Mouse (Mus musculus): ENCODE measurements around the gene Shc1. TPM values are rescaled to one million over a fixed set of nuclear protein-coding genes. Genes with fewer than 3 reads are reported as not detected.

Gene Shc1
- polyA plus RNA-seq, 1 experiment from 2014 or later, result 108 TPM

DNA sequence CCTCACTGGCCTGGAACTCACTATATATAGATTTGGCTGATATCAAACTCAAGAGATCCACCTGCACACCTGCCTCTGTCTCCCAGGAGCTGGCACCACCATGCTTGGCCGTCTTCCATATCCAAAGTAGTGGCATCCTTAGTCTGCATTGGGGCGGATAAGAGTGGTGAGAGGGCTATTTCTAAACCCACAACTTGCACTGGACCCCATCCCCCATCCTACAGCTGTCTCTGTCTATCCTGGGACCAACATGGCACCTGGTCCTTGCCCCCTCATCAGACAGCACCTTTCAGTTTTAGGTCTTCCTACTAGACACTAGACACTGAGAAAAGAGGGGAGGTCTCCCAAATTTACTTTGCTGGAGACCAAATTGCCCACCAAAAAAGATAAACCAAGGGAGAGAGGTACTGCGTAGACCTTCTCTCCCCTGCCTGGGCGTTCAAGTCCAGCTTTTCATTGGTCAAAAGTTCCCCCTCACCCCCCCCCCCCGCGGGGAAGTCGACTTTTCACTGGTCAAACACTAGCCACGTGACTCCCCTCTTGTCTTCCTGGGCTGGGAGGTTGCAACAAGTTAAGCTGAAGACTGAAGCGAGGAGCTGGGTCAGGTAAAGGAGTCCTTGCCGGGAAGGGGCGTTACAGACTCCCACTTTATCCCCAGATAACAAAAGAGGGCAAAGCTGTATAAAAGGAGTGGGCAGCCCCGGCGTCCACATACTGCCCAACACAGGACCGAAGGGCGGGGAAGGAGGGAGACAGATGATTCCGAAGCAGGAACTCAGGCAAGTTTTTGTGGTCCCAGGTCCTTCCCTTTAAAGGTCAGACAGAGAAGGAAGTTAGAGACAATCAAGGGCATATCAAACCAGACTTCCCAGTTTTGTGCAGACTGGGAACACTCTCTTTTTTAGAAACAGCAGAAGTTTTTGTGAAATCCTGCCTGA lies 18.2 kb downstream of the Shc1 start, which contains the start of gene Pbxip1:
TSS of gene Pbxip1 (plus strand) at position 531 of the 938 bp plus-strand sequence.
- peak within 1 kb of the TSS; percentile 73 for H3K27ac ChIP-seq
- peaks cover 47% of the 10 kb centered on the region for H3K36me3 ChIP-seq
- WGBS, result 6% methylated on average over 16 of the region's 16 CpGs
- peak; percentile 85 for ATAC-seq (ENCODE audit: low FRiP score, low read depth)
- peak within 1 kb of the TSS; percentile 58 for H3K4me3 ChIP-seq
- no peaks in the 10 kb centered on the region for H3K9me3 ChIP-seq
- H3K9ac ChIP-seq, result peak within 1 kb of the TSS; percentile 72
- H3K4me2 ChIP-seq (replicated peaks), result peak within 1 kb of the TSS; percentile 73
- H3K4me1 ChIP-seq, result peaks cover 42% of the 10 kb centered on the region
- H3K27me3 ChIP-seq, result no peaks in the 10 kb centered on the region

DNA sequence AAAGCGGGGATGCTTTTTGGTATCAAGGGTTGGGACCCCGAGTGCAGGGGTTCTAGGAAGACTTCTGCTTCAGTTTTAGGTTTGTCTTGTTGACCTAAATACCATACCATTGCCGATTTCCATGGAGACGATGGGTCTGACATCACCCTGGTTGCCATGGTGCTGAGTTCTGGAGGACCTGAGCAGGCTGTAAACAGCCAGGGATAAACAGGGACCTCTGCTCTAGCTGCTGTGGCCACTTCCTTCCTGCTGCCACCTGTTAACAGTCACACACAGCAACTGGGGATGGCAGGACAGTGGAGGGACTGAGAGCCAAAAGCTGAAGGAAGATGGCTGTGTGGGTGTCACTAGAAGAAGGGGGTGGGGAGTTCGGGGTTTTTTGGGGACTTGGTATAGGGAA lies 19.0 kb downstream of the Shc1 start:
- no peaks in the 10 kb centered on the region for H3K9me3 ChIP-seq
- ATAC-seq (ENCODE audit: low FRiP score, low read depth), result no peak; the same call in 1 of the 2 replicates

DNA sequence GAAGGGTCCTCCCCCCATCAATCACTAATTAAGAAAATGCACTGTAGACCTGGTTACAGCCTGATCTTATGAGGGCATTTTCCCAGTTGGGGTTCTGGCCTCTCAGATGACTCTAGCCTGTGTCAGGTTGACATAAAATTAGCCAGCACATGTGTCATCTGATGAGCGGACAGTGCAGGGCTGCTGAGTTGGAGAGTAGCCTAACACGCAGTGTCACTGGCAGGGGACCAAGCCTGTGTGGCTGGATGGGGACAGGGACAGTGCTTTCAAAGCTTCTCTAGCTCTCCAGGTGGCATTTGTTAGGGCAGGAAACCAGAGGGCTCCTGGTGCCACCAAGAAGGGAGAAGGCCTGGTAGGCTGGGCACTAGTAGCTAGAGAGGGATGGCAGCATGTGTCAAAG lies 22.4 kb downstream of the Shc1 start:
- no peak overlapping the region for H3K27ac ChIP-seq
- H3K4me1 ChIP-seq, result peaks cover 21% of the 10 kb centered on the region
- ATAC-seq (ENCODE audit: low FRiP score, low read depth), result no peak
- H3K9ac ChIP-seq, result no peak overlapping the region
- H3K4me3 ChIP-seq, result no peak overlapping the region
- H3K4me2 ChIP-seq (replicated peaks), result no peak overlapping the region
- WGBS, result 91% methylated on average over 2 of the region's 2 CpGs
- no peaks in the 10 kb centered on the region for H3K9me3 ChIP-seq
- peaks cover 43% of the 10 kb centered on the region for H3K36me3 ChIP-seq
- no peaks in the 10 kb centered on the region for H3K27me3 ChIP-seq

More for the DNA sequence above, 19.0 kb downstream of the Shc1 start:
- Histone ChIP-seq H3K4me1 (peaks cover 34% of the 10 kb centered on the region), H3K27ac (peak overlapping the region; percentile 73), H3K36me3 (peaks cover 44% of the 10 kb centered on the region), H3K9ac (peak overlapping the region; percentile 72), H3K27me3 (no peaks in the 10 kb centered on the region), H3K4me3 (peak overlapping the region; percentile 58), H3K4me2 (replicated peaks) (peak overlapping the region; percentile 73)
- 32% methylated on average over 5 of the region's 5 CpGs for WGBS

DNA sequence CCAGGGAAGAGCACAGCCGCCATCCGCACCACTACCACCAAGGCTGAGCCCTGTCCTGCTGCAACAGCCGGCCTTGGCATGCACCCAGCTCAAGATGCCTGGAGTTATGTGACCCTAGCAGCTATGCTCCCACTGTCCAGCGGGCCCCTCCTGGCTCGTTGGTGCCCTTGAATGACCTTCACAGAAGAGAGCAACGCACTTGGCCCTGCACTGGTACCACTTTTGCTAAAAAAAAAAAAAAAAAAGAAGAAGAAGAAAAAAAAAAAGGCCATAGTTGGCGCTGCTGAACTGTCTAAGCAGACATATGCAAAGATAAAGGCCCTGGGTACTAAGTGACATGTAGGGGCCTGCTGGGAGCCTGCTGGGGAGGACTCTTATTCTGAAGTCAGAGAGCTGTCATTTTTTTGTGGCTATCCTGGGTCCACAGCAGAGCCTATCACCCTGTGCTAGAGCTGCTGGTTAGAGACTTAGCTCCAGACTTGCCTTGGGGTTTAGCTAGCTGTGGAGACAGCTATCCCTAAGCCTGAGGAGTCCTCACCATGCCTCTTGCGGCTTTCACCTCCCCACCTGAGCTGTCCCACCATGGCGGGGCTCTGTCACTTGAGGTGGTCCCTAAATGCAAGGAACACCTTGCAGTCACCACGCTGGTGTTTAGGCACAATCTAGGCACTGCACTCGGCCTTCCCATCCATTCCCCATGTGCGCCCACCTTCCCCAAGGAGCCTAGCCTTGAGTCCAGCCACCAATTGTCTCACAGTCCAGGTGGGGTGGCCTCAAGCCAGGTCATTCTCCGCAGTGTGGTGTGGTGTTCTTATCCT lies 30.7 kb downstream of the Shc1 start:
- peaks cover 52% of the 10 kb centered on the region for H3K36me3 ChIP-seq
- H3K4me3 ChIP-seq, result no peak overlapping the region
- H3K4me2 ChIP-seq (replicated peaks), result no peak overlapping the region
- no peak overlapping the region for H3K27ac ChIP-seq
- H3K9me3 ChIP-seq, result no peaks in the 10 kb centered on the region
- no peak overlapping the region for H3K9ac ChIP-seq
- WGBS, result 71% methylated on average over 13 of the region's 13 CpGs
- no peaks in the 10 kb centered on the region for H3K27me3 ChIP-seq
- H3K4me1 ChIP-seq, result peaks cover 10% of the 10 kb centered on the region
- ATAC-seq (ENCODE audit: low FRiP score, low read depth), result no peak

DNA sequence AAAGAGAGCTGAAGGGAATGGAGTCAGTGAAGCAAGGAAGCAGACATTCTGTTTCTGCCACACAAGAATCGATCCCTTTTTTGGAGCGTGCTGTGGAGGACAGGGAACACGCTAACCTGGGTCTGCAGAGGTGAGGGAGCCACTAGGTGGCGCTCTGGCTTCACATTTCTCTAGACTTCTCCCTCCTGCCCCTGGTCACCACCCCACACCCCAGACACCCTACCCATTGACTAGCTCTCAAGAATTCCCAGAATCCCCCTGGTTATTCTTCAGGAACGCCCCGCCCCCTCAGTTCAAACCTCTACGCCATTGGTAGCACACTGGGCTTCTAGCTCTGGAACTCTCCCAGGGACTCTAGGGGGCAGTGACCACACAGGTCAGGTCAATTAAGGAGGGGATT lies 31.3 kb downstream of the Shc1 start:
- H3K9me3 ChIP-seq, result no peaks in the 10 kb centered on the region
- no peak overlapping the region for H3K9ac ChIP-seq
- H3K4me3 ChIP-seq, result no peak overlapping the region
- WGBS, result 51% methylated on average over 7 of the region's 7 CpGs
- H3K27ac ChIP-seq, result no peak overlapping the region
- H3K27me3 ChIP-seq, result no peaks in the 10 kb centered on the region
- no peak overlapping the region for H3K4me2 ChIP-seq (replicated peaks)
- H3K4me1 ChIP-seq, result peaks cover 10% of the 10 kb centered on the region
- H3K36me3 ChIP-seq, result peaks cover 46% of the 10 kb centered on the region
- ATAC-seq (ENCODE audit: low FRiP score, low read depth), result no peak

DNA sequence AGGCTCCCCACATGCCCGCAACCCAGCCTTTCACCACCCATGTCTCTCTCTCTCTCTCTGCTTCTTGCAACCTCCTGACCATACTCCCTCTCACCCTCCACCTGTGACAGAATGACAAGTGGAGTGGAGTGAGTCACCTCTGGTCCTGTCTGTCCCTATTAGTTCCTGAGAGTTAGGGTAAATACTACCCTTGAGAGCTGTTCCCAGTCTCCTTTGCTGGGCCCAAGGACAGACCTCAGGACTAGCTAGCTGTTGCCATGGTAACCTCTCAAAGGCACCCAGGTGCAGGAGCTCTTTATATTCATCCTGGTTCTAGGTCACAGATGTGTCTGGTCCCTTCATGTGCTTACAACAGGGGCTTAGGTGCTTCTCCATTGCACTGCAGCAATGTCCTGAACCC lies 33.7 kb downstream of the Shc1 start:
- no peak for ATAC-seq (ENCODE audit: low FRiP score, low read depth)
- Histone ChIP-seq H3K27me3 (no peaks in the 10 kb centered on the region), H3K4me1 (peaks cover 12% of the 10 kb centered on the region), H3K9ac (no peak overlapping the region), H3K4me2 (replicated peaks) (no peak overlapping the region), H3K4me3 (no peak overlapping the region), H3K27ac (no peak overlapping the region), H3K36me3 (peaks cover 23% of the 10 kb centered on the region), H3K9me3 (no peaks in the 10 kb centered on the region)
- WGBS, result 83% methylated on average over 1 of the region's 1 CpGs

DNA sequence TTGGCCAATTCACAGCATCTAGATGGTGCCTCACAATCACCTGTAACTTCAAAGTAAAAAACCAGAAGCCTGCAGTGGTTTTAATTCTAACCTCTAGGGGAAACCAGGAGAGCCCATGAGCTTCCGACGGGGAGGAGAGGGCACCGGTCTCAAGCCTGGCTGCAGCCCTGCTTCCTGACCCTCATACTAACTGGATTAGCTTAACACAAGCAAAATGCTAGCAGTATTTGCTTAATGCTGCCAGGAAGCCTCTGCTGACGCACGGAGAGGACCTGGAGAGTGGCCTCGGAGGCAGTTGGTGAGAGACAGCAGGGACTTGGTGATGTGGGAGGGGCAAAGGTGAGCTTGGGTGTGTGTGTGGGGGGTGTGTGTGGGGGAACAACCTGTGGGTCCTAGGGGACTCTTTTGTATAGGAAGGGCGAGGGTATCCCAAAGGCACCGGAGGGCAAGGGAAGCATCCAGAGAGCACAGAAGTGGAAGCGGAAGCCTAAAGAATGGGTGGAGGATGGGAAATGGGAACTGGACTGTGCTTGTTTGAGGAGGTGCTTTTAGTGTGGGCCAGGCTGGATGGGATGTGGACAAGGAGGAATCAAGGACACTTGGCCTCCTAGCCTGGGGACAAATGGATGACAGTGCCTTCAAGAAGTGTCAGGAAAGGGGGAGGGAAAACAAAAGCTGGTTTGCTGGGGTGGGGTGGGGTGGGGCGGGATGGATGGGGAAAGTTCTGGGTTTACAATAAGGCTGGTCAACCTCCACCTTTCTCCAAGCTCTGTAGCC lies 36.3 kb downstream of the Shc1 start, which contains the start of gene Pmvk:
TSS of gene Pmvk (plus strand) at position 141 of the 777 bp plus-strand sequence.
- no peak for ATAC-seq (ENCODE audit: low FRiP score, low read depth)
- Histone ChIP-seq H3K4me1 (peaks cover 16% of the 10 kb centered on the region), H3K27ac (no peak within 1 kb of the TSS), H3K9ac (no peak within 1 kb of the TSS), H3K27me3 (no peaks in the 10 kb centered on the region), H3K36me3 (no peaks in the 10 kb centered on the region), H3K4me3 (no peak within 1 kb of the TSS), H3K4me2 (replicated peaks) (no peak within 1 kb of the TSS), H3K9me3 (no peaks in the 10 kb centered on the region)
- 63% methylated on average over 10 of the region's 10 CpGs for WGBS

DNA sequence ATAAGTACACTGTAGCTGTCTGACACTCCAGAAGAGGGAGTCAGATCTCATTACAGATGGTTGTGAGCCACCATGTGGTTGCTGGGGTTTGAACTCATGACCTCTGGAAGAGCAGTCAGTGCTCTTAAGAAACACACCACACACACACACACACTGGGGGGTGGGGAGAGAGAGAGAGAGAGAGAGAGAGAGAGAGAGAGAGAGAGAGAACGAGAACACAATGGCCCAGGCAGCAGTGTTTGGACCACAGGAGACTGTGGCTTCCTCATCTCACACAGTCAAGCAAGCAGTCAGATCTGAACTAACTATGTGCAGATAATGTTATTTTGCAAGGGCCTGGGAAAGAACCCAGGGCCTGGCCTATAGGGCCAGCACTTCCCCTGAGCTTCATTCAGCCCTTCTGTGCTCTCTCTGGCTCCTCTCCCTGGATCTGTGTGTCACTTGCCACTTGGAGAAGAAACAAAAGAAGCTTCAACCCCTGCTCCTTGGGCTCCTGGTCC lies 37.6 kb downstream of the Shc1 start:
- no peaks in the 10 kb centered on the region for H3K9me3 ChIP-seq
- H3K27ac ChIP-seq, result no peak overlapping the region
- no peaks in the 10 kb centered on the region for H3K27me3 ChIP-seq
- no peak overlapping the region for H3K4me3 ChIP-seq
- no peak for ATAC-seq (ENCODE audit: low FRiP score, low read depth)
- no peak overlapping the region for H3K4me2 ChIP-seq (replicated peaks)
- no peak overlapping the region for H3K9ac ChIP-seq
- no peaks in the 10 kb centered on the region for H3K36me3 ChIP-seq
- 62% methylated on average over 1 of the region's 1 CpGs for WGBS
- H3K4me1 ChIP-seq, result peaks cover 24% of the 10 kb centered on the region

DNA sequence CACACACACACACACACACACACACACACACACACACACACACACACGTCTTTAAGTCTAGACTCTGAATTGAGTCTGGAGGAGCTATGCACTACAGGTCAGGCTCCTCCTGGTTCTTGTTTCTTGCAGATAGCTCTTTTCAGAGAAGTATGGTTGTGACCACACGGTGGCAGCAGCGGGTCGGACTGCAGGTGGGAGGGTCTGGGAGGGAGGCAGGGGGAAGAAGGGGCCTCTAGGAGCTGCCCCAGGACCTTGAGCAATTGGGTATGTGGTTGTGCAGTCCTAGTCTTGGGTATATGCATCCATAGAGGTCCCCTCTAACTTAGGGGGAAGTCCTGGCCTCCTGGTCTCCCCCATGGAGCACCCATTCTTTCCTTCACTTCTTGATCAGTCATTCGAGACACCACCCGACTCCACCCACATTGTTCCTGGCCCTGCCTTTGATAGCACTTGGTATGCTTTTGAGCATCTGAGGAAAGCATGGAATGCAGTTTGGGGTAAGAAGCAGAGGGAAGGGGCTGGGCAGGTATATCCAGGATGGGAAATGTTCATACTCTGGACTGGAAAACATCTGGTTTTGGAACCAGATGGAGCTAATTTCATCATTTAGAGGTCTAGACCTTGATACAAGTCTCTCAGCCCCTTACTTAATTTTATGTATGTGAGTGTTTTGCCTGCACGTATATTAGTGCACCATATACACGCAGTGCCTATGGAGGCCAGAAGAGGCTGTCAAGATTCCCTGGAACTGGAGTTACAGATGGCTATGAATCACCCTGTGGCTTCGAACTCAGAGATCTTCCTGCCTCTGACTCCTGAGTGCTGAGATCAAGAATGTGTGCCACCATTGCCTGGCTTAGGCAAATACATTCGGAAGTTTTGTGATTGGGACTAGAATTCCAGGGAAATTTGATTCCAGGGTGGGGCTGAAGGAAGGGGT lies 38.8 kb downstream of the Shc1 start:
- no peak overlapping the region for H3K27ac ChIP-seq
- no peak overlapping the region for H3K4me2 ChIP-seq (replicated peaks)
- H3K9me3 ChIP-seq, result no peaks in the 10 kb centered on the region
- H3K4me1 ChIP-seq, result peaks cover 19% of the 10 kb centered on the region
- no peak overlapping the region for H3K9ac ChIP-seq
- 36% methylated on average over 10 of the region's 10 CpGs for WGBS
- no peak overlapping the region for H3K4me3 ChIP-seq
- H3K36me3 ChIP-seq, result peaks cover 8% of the 10 kb centered on the region
- no peak for ATAC-seq (ENCODE audit: low FRiP score, low read depth)
- no peaks in the 10 kb centered on the region for H3K27me3 ChIP-seq

DNA sequence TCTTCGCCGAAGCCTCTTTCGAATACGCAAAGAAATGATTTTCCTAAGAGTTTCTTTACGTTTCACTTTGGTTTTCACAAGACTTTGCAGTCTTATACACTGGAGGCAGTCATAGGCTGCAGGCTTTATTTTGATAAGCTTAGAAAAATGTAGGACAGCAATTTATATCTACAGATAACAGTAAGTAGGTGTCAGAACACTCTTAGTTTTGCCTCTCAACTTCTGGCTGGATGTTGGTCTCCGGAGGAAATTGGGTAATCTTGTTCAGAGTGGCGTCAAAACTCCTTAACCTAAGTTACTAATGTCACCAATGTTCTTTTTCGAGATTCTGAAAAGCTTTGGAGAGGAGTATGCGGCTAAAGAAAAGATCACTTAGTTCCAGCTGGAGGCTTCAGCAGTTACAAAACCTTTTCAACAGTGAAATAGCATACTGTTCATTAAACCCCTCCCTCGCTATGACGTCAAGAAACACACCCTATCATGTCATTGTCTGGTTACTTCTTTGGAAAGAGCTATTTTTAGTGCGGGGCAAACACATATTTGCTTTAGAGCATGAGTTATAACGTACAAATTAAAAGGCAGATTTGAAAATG lies 40.2 kb downstream of the Shc1 start:
- WGBS, result 51% methylated on average over 13 of the region's 13 CpGs
- Histone ChIP-seq H3K27ac (peak overlapping the region; percentile 83; the same call in 1 of the 2 replicates), H3K4me3 (peak overlapping the region; percentile 71), H3K4me1 (peaks cover 19% of the 10 kb centered on the region), H3K9ac (no peak overlapping the region), H3K9me3 (no peaks in the 10 kb centered on the region), H3K4me2 (replicated peaks) (peak overlapping the region; percentile 73), H3K36me3 (peaks cover 8% of the 10 kb centered on the region), H3K27me3 (no peaks in the 10 kb centered on the region)
- ATAC-seq (ENCODE audit: low FRiP score, low read depth), result peak; percentile 24; the same call in 1 of the 2 replicates
